Comparison of ENCODE assay signal across 34 mouse cellular contexts in genomic region chr10:95641335-95641734, GRCm38 (mm10). TPM values are rescaled to one million over a fixed set of nuclear protein-coding genes. Genes with fewer than 3 reads are reported as not detected.
DNase-seq lines count a peak whose midpoint lies in the region; ATAC-seq and TF ChIP-seq lines count a peak whose summit lies in the region.
"Had no signal": no experiment of that assay in that cellular context is flagged by ENCODE, and none has a peak within 500 bp of the region (broad histone marks: within the 10 kb centered on the region; RNA-seq: fewer than 3 reads in every experiment).

No protein-coding gene starts in this region.

- H3K4me2 ChIP-seq in forebrain, postnatal 0 days (ENCODE audit: low read depth) = no peak overlapping the region
- no peak overlapping the region for H3K4me2 ChIP-seq in forebrain, embryonic 13.5 days
- H3K4me2 ChIP-seq in heart, postnatal 0 days (ENCODE audit: low read depth, low read length) = no peak overlapping the region
- H3K4me2 ChIP-seq: heart, embryonic 13.5 days; intestine, embryonic 15.5 days; limb, embryonic 13.5 days; liver, embryonic 11.5 days; lung, embryonic 15.5 days; midbrain, embryonic 15.5 days; neural tube, embryonic 15.5 days had no signal

- TF ChIP-seq POLR2A in brain, embryonic 14.5 days (IDR thresholded peaks at IDR 0.05; ENCODE audit: borderline replicate concordance, extremely low read depth, insufficient read depth, insufficient read length, poor library complexity, severe bottlenecking) = no peak

- H3K4me3 ChIP-seq in forebrain, postnatal 0 days (ENCODE audit: low read depth, low read length) = no peak overlapping the region
- no peak overlapping the region for H3K4me3 ChIP-seq in forebrain, embryonic 13.5 days
- no peak overlapping the region for H3K4me3 ChIP-seq in heart, embryonic 10.5 days
- H3K4me3 ChIP-seq in heart, postnatal 0 days (ENCODE audit: low read depth, low read length) = no peak overlapping the region
- H3K4me3 ChIP-seq: heart, embryonic 13.5 days; intestine, embryonic 15.5 days; limb, embryonic 13.5 days; lung, embryonic 15.5 days; midbrain, embryonic 10.5 days; midbrain, embryonic 15.5 days; neural tube, embryonic 15.5 days had no signal

- peak; percentile 50 for ATAC-seq in forebrain, postnatal 0 days
- no peak for ATAC-seq in forebrain, embryonic 13.5 days
- ATAC-seq in heart, postnatal 0 days (ENCODE audit: insufficient read depth, low read depth) = peak; percentile 86
- ATAC-seq: CD4-positive, CD25-positive, alpha-beta regulatory T cell, adult 4 months; hindbrain, postnatal 0 days; intestine, embryonic 15.5 days; midbrain, embryonic 15.5 days had no signal

- DNase-seq in forebrain, postnatal 0 days = peak; percentile 22
- peak; percentile 36 to 61 for DNase-seq in heart, adult 18-20 months
- no peak for DNase-seq in heart, embryonic 10.5 days (ENCODE audit: low spot score)
- DNase-seq in brain, embryonic 14.5 days (ENCODE audit: low read depth) = peak; percentile 35
- peak; percentile 58 for DNase-seq in heart, postnatal 0 days (ENCODE audit: low spot score)
- no peak for DNase-seq in kidney, adult 11 months
- DNase-seq: adrenal gland, postnatal 14 days; cerebellum, adult 18-20 months; cerebellum, postnatal 10 days; kidney, adult 8-10 months; kidney, postnatal 4 days; retina, postnatal 1 day; right cerebral cortex, postnatal 14 days; spleen, adult 18-20 months; thymus, postnatal 14 days had no signal

- H3K27ac ChIP-seq in forebrain, postnatal 0 days (ENCODE audit: low read depth, low read length) = peak overlapping the region; percentile 31; the same call in 1 of the 2 replicates
- no peak overlapping the region for H3K27ac ChIP-seq in forebrain, embryonic 13.5 days
- H3K27ac ChIP-seq in heart, embryonic 10.5 days = no peak overlapping the region
- no peak overlapping the region for H3K27ac ChIP-seq in heart, postnatal 0 days (ENCODE audit: low read depth)
- H3K27ac ChIP-seq: heart, embryonic 13.5 days; hindbrain, postnatal 0 days; intestine, embryonic 15.5 days; kidney, postnatal 0 days; limb, embryonic 13.5 days; lung, embryonic 15.5 days; midbrain, embryonic 10.5 days; midbrain, embryonic 15.5 days; neural tube, embryonic 15.5 days had no signal

- no peak for TF ChIP-seq EP300 in heart, postnatal 0 days (IDR thresholded peaks at IDR 0.05; ENCODE audit: low read depth)

- H3K9me3 ChIP-seq in forebrain, postnatal 0 days (ENCODE audit: low read length) = no peaks in the 10 kb centered on the region
- no peaks in the 10 kb centered on the region for H3K9me3 ChIP-seq in forebrain, embryonic 13.5 days (replicated peaks)
- H3K9me3 ChIP-seq in heart, embryonic 10.5 days = no peaks in the 10 kb centered on the region
- no peaks in the 10 kb centered on the region for H3K9me3 ChIP-seq in heart, postnatal 0 days (replicated peaks; ENCODE audit: control insufficient read depth, low read length)
- H3K9me3 ChIP-seq: heart, embryonic 13.5 days; intestine, embryonic 15.5 days; limb, embryonic 13.5 days; lung, embryonic 15.5 days; midbrain, embryonic 10.5 days; midbrain, embryonic 15.5 days; neural tube, embryonic 15.5 days had no signal

- no peaks in the 10 kb centered on the region for H3K27me3 ChIP-seq in forebrain, postnatal 0 days (ENCODE audit: insufficient read depth, low read length)
- H3K27me3 ChIP-seq in forebrain, embryonic 13.5 days = no peaks in the 10 kb centered on the region
- no peaks in the 10 kb centered on the region for H3K27me3 ChIP-seq in heart, embryonic 10.5 days (ENCODE audit: insufficient read depth, poor library complexity, severe bottlenecking)
- no peaks in the 10 kb centered on the region for H3K27me3 ChIP-seq in heart, postnatal 0 days (ENCODE audit: control insufficient read depth, insufficient read depth, low read length)
- H3K27me3 ChIP-seq: heart, embryonic 13.5 days; intestine, embryonic 15.5 days; limb, embryonic 13.5 days; lung, embryonic 15.5 days; midbrain, embryonic 15.5 days; neural tube, embryonic 15.5 days had no signal

- no peaks in the 10 kb centered on the region for H3K36me3 ChIP-seq in forebrain, postnatal 0 days (ENCODE audit: insufficient read depth)
- H3K36me3 ChIP-seq in forebrain, embryonic 13.5 days (ENCODE audit: poor library complexity, severe bottlenecking) = no peaks in the 10 kb centered on the region
- H3K36me3 ChIP-seq in heart, embryonic 10.5 days = no peaks in the 10 kb centered on the region
- H3K36me3 ChIP-seq in heart, postnatal 0 days (replicated peaks; ENCODE audit: control insufficient read depth, insufficient read depth, low read length) = no peaks in the 10 kb centered on the region
- H3K36me3 ChIP-seq: heart, embryonic 13.5 days; intestine, embryonic 15.5 days; limb, embryonic 13.5 days; lung, embryonic 15.5 days; midbrain, embryonic 10.5 days; midbrain, embryonic 15.5 days; neural tube, embryonic 15.5 days had no signal

- no peak overlapping the region for H3K9ac ChIP-seq in forebrain, postnatal 0 days
- no peak overlapping the region for H3K9ac ChIP-seq in forebrain, embryonic 13.5 days
- no peak overlapping the region for H3K9ac ChIP-seq in heart, postnatal 0 days (replicated peaks; ENCODE audit: low read depth, low read length)
- H3K9ac ChIP-seq: heart, embryonic 13.5 days; intestine, embryonic 15.5 days; limb, embryonic 13.5 days; lung, embryonic 15.5 days; midbrain, embryonic 15.5 days; neural tube, embryonic 15.5 days had no signal

- no peaks in the 10 kb centered on the region for H3K4me1 ChIP-seq in forebrain, postnatal 0 days (ENCODE audit: insufficient read depth)
- H3K4me1 ChIP-seq in forebrain, embryonic 13.5 days = no peaks in the 10 kb centered on the region
- peaks cover 11% of the 10 kb centered on the region for H3K4me1 ChIP-seq in heart, embryonic 10.5 days
- H3K4me1 ChIP-seq in heart, postnatal 0 days (ENCODE audit: control insufficient read depth, insufficient read depth) = peaks cover 6% of the 10 kb centered on the region; the same call in 1 of the 2 replicates
- H3K4me1 ChIP-seq: limb, embryonic 13.5 days; midbrain, embryonic 10.5 days; midbrain, embryonic 15.5 days; neural tube, embryonic 15.5 days had no signal

- 37% methylated on average over 5 of the region's 5 CpGs for WGBS in forebrain, postnatal 0 days
- 64% methylated on average over 5 of the region's 5 CpGs for WGBS in forebrain, embryonic 13.5 days
- 92% methylated on average over 5 of the region's 5 CpGs for WGBS in heart, embryonic 10.5 days
- 36% methylated on average over 5 of the region's 5 CpGs for WGBS in heart, postnatal 0 days

- no peak for TF ChIP-seq CTCF in forebrain, postnatal 0 days (IDR thresholded peaks at IDR 0.05; ENCODE audit: low read depth)
- no peak for TF ChIP-seq CTCF in brain, embryonic 14.5 days (IDR thresholded peaks at IDR 0.05; ENCODE audit: borderline replicate concordance, extremely low read depth, insufficient read depth, insufficient read length)
- TF ChIP-seq CTCF in heart, postnatal 0 days (IDR thresholded peaks at IDR 0.05; ENCODE audit: low read depth) = no peak

RNA-seq across cellular contexts. Expression of gene Anapc15-ps, which starts 31.9 kb away (rescaled TPM):
- total RNA-seq in forebrain, postnatal 0 days (2014; rRNA removed) = not detected in 2 replicates
- polyA plus RNA-seq in forebrain, postnatal 0 days (2015; fragmentation: Nextera tagmentation; extraction: Ambion mirVana) = 0.55 TPM in 1 of 2 replicates, not detected in the other
- 0.91 TPM in 1 of 2 replicates, not detected in the other for polyA plus RNA-seq in forebrain, embryonic 13.5 days (2015; fragmentation: Nextera tagmentation; extraction: Ambion mirVana)
- total RNA-seq in heart, adult 18-20 months (2021) = not detected
- polyA plus RNA-seq in heart, embryonic 10.5 days (2016; fragmentation: Nextera tagmentation; extraction: Ambion mirVana) = not detected in 2 replicates
- polyA plus RNA-seq in brain, embryonic 14.5 days (2012; rRNA removed) = 0.34 and 0.49 TPM in 2 replicates
- not detected in 2 replicates for total RNA-seq in heart, postnatal 0 days (2014; rRNA removed; ENCODE audit: low replicate concordance)
- not detected in 2 replicates for polyA plus RNA-seq in heart, postnatal 0 days (2015; fragmentation: Nextera tagmentation; extraction: Ambion mirVana)
- total RNA-seq: adrenal gland, postnatal 14 days; hindbrain, postnatal 0 days; layer of hippocampus, adult 8-10 months; layer of hippocampus, postnatal 25 days; left cerebral cortex, adult 8-10 months; left cerebral cortex, postnatal 36 days had no signal
- polyA plus RNA-seq: CD4-positive, CD25-positive, alpha-beta regulatory T cell, adult 4 months; heart, embryonic 13.5 days; hindbrain, embryonic 11.5 days; hindbrain, postnatal 0 days; intestine, embryonic 15.5 days; kidney, postnatal 0 days; liver, embryonic 11.5 days; liver, embryonic 16.5 days; midbrain, embryonic 10.5 days; midbrain, embryonic 15.5 days; neural tube, embryonic 15.5 days; stomach, embryonic 16.5 days had no signal

Comparison
In these comparisons a context has a peak if more than half of its experiments do, and no peak if none do; other contexts are left out.
1. DNase-seq: peak in forebrain, postnatal 0 days (single experiment), heart, adult 18-20 months (2 of 2), brain, embryonic 14.5 days (single experiment) and heart, postnatal 0 days (single experiment); none in heart, embryonic 10.5 days (single experiment) and kidney, adult 11 months (single experiment).